Mouse (Mus musculus): ENCODE measurements around the gene Vil1. TPM values are rescaled to one million over a fixed set of nuclear protein-coding genes. Genes with fewer than 3 reads are reported as not detected.

Gene Vil1
- polyA plus RNA-seq (2014; fragmentation: Nextera tagmentation; extraction: Ambion mirVana) = 0.19 and 0.23 TPM in 2 replicates

DNA sequence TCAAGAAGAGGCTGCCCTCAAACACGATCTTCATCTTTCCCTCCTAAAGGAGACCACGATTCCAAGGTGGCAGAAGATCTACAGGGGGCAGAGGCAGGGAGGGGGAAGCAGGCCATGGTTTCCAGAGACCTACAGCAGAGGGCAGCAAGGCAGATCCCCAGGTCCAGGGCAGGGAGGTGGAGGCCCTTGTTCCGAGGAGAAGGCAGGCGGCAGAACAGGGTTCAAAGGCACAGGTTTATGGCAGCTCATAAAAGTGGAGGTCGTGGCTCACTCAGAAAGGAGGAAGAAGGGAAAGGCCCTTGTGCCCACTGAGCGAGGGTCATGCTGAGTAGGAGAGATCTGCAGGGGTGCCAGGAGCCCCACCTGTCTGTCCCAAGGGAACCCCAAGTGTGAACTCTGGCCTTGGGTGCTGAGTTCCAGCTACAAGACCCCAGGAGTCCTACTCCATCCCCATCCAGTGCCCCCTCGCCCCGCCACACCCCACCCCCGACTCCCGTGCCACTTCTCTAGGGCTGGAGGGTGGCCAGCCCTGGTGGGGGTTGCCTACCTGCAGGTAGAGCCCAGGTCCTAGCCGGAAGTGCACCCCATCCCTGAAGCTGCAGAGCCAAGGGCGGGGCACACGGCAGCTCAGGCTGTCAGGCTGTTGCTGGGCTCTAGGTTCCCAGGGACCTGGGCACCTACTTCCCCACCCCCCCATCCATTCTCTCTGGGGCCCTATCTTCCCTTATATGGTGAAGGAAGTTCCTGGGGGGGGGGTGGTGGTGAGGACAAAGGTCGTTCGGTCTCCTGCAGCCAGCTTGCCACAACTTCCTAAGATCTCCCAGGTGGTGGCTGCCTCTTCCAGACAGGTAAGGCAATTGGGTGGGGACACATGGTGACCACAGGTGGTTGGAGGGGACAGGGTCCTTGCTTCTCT is at the start of gene Vil1:
TSS of gene Vil1 (plus strand) at position 788 of the 916 bp plus-strand sequence.
- DNase-seq (ENCODE audit: low spot score, missing footprints) (no peak), ATAC-seq (ENCODE audit: low FRiP score) (no peak)
- no peaks in the 10 kb centered on the region for H3K27me3 ChIP-seq (ENCODE audit: control insufficient read depth, insufficient read depth, low read length)
- no peak within 1 kb of the TSS for H3K9ac ChIP-seq (ENCODE audit: low read length)
- no peaks in the 10 kb centered on the region for H3K36me3 ChIP-seq (ENCODE audit: control insufficient read depth, insufficient read depth, low read length)
- H3K27ac ChIP-seq (ENCODE audit: low read depth, low read length) = no peak within 1 kb of the TSS
- H3K4me3 ChIP-seq (ENCODE audit: low read depth, low read length) = no peak within 1 kb of the TSS
- no peaks in the 10 kb centered on the region for H3K4me1 ChIP-seq (ENCODE audit: control insufficient read depth, insufficient read depth, low read length)
- WGBS = 66% methylated on average over 15 of the region's 15 CpGs
- no peaks in the 10 kb centered on the region for H3K9me3 ChIP-seq (ENCODE audit: control insufficient read depth, low read length)
- no peak within 1 kb of the TSS for H3K4me2 ChIP-seq

GRCm38 (mm10) chr1:74359952-74360517 is 49.1 kb upstream of the Vil1 start:
- Histone ChIP-seq H3K9me3 (ENCODE audit: control insufficient read depth, low read length) (no peaks in the 10 kb centered on the region), H3K36me3 (ENCODE audit: control insufficient read depth, insufficient read depth, low read length) (no peaks in the 10 kb centered on the region), H3K27ac (ENCODE audit: low read depth, low read length) (no peak overlapping the region), H3K4me3 (ENCODE audit: low read depth, low read length) (no peak overlapping the region), H3K9ac (ENCODE audit: low read length) (no peak overlapping the region), H3K27me3 (ENCODE audit: control insufficient read depth, insufficient read depth, low read length) (no peaks in the 10 kb centered on the region), H3K4me2 (no peak overlapping the region), H3K4me1 (ENCODE audit: control insufficient read depth, insufficient read depth, low read length) (no peaks in the 10 kb centered on the region)
- DNase-seq (ENCODE audit: low spot score, missing footprints) (no peak), ATAC-seq (ENCODE audit: low FRiP score) (no peak)
- 85% methylated on average over 5 of the region's 5 CpGs for WGBS

DNA sequence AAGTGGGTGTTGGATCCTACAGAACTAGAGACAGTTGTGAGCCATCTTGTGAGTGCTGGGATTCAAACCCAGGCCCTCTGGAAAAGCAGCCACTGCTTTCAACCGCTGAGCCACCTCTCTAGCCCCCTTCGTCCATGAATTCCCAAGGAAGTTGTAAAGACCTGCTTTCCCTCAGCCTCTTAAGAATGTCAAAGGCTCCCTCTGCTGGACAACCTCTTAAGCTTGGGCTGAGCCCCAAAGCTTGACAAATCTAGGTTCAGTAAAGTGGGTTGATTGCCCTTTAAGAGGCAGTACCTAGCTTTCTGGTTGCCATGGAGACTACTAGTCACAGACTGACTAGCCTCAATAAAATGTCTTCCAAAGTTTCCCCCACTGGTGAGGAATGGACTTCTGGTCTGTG is 47.4 kb upstream of the Vil1 start, which contains the start of gene Catip:
TSS of gene Catip (plus strand) at position 297 of the 400 bp plus-strand sequence.
- Histone ChIP-seq H3K27me3 (ENCODE audit: control insufficient read depth, insufficient read depth, low read length) (no peaks in the 10 kb centered on the region), H3K9me3 (ENCODE audit: control insufficient read depth, low read length) (no peaks in the 10 kb centered on the region), H3K9ac (ENCODE audit: low read length) (no peak within 1 kb of the TSS), H3K4me3 (ENCODE audit: low read depth, low read length) (no peak within 1 kb of the TSS), H3K36me3 (ENCODE audit: control insufficient read depth, insufficient read depth, low read length) (no peaks in the 10 kb centered on the region), H3K4me1 (ENCODE audit: control insufficient read depth, insufficient read depth, low read length) (no peaks in the 10 kb centered on the region), H3K27ac (ENCODE audit: low read depth, low read length) (no peak within 1 kb of the TSS), H3K4me2 (no peak within 1 kb of the TSS)
- DNase-seq (ENCODE audit: low spot score, missing footprints) = peak; percentile 97
- peak; percentile 69 for ATAC-seq (ENCODE audit: low FRiP score)
- WGBS = 2% methylated on average over 2 of the region's 2 CpGs

- no peaks in the 10 kb centered on the region for H3K27me3 ChIP-seq (ENCODE audit: control insufficient read depth, insufficient read depth, low read length)
- DNase-seq (ENCODE audit: low spot score, missing footprints) (no peak), ATAC-seq (ENCODE audit: low FRiP score) (no peak)
- H3K4me1 ChIP-seq (ENCODE audit: control insufficient read depth, insufficient read depth, low read length) = no peaks in the 10 kb centered on the region; the same call in 1 of the 2 replicates
- WGBS = 72% methylated on average over 17 of the region's 17 CpGs
- H3K4me3 ChIP-seq (ENCODE audit: low read depth, low read length) = no peak overlapping the region
- no peaks in the 10 kb centered on the region for H3K9me3 ChIP-seq (ENCODE audit: control insufficient read depth, low read length)
- H3K4me2 ChIP-seq = no peak overlapping the region
- H3K9ac ChIP-seq (ENCODE audit: low read length) = no peak overlapping the region
- H3K27ac ChIP-seq (ENCODE audit: low read depth, low read length) = no peak overlapping the region
- no peaks in the 10 kb centered on the region for H3K36me3 ChIP-seq (ENCODE audit: control insufficient read depth, insufficient read depth, low read length)
Observed at GRCm38 (mm10) chr1:74362325-74363229, 46.6 kb upstream of the Vil1 start.

GRCm38 (mm10) chr1:74363437-74363836 is 45.7 kb upstream of the Vil1 start:
- H3K4me2 ChIP-seq = no peak overlapping the region
- H3K27me3 ChIP-seq (ENCODE audit: control insufficient read depth, insufficient read depth, low read length) = no peaks in the 10 kb centered on the region
- no peaks in the 10 kb centered on the region; the same call in 1 of the 2 replicates for H3K4me1 ChIP-seq (ENCODE audit: control insufficient read depth, insufficient read depth, low read length)
- no peaks in the 10 kb centered on the region for H3K36me3 ChIP-seq (ENCODE audit: control insufficient read depth, insufficient read depth, low read length)
- no peak for ATAC-seq (ENCODE audit: low FRiP score)
- WGBS = 71% methylated on average over 5 of the region's 5 CpGs
- no peak overlapping the region for H3K4me3 ChIP-seq (ENCODE audit: low read depth, low read length)
- no peaks in the 10 kb centered on the region for H3K9me3 ChIP-seq (ENCODE audit: control insufficient read depth, low read length)
- no peak for DNase-seq (ENCODE audit: low spot score, missing footprints)
- H3K27ac ChIP-seq (ENCODE audit: low read depth, low read length) = no peak overlapping the region
- no peak overlapping the region for H3K9ac ChIP-seq (ENCODE audit: low read length)

DNA sequence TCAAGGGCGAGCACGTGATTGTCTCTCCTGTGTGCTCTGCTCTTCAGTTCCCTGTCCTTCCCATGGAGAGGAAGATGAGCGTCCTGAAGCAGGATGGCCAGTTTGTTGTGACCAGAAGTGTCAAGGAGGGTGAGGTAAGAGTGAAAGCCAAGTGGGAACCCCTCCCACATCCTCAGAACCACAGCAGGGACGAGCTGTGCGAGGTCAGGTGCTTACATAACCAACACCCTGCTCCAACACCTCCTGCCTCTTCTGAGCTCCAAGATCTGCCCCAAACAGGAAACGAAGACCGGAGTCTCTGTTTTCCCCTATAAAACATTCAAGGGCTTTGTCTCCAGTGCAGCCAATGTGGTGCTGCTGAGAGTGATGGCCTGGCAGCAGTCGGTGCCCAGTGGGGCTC is 44.9 kb upstream of the Vil1 start:
- ATAC-seq (ENCODE audit: low FRiP score) (no peak), DNase-seq (ENCODE audit: low spot score, missing footprints) (no peak)
- Histone ChIP-seq H3K27me3 (ENCODE audit: control insufficient read depth, insufficient read depth, low read length) (no peaks in the 10 kb centered on the region), H3K4me2 (no peak overlapping the region), H3K4me3 (ENCODE audit: low read depth, low read length) (no peak overlapping the region), H3K9me3 (ENCODE audit: control insufficient read depth, low read length) (no peaks in the 10 kb centered on the region), H3K9ac (ENCODE audit: low read length) (no peak overlapping the region), H3K36me3 (ENCODE audit: control insufficient read depth, insufficient read depth, low read length) (no peaks in the 10 kb centered on the region), H3K4me1 (ENCODE audit: control insufficient read depth, insufficient read depth, low read length) (no peaks in the 10 kb centered on the region; the same call in 1 of the 2 replicates), H3K27ac (ENCODE audit: low read depth, low read length) (no peak overlapping the region)
- WGBS = 77% methylated on average over 8 of the region's 8 CpGs

GRCm38 (mm10) chr1:74367886-74368645 is 41.1 kb upstream of the Vil1 start:
- ATAC-seq (ENCODE audit: low FRiP score) (peak; percentile 59; the same call in 1 of the 2 replicates), DNase-seq (ENCODE audit: low spot score, missing footprints) (peak; percentile 87)
- H3K4me1 ChIP-seq (ENCODE audit: control insufficient read depth, insufficient read depth, low read length) = no peaks in the 10 kb centered on the region; the same call in 1 of the 2 replicates
- no peaks in the 10 kb centered on the region for H3K27me3 ChIP-seq (ENCODE audit: control insufficient read depth, insufficient read depth, low read length)
- WGBS = 26% methylated on average over 34 of the region's 34 CpGs
- no peak overlapping the region for H3K27ac ChIP-seq (ENCODE audit: low read depth, low read length)
- H3K36me3 ChIP-seq (ENCODE audit: control insufficient read depth, insufficient read depth, low read length) = no peaks in the 10 kb centered on the region
- H3K4me3 ChIP-seq (ENCODE audit: low read depth, low read length) = peak overlapping the region; percentile 2; the same call in 1 of the 2 replicates
- peak overlapping the region; percentile 33 for H3K4me2 ChIP-seq
- H3K9ac ChIP-seq (ENCODE audit: low read length) = peak overlapping the region; percentile 40
- H3K9me3 ChIP-seq (ENCODE audit: control insufficient read depth, low read length) = no peaks in the 10 kb centered on the region

DNA sequence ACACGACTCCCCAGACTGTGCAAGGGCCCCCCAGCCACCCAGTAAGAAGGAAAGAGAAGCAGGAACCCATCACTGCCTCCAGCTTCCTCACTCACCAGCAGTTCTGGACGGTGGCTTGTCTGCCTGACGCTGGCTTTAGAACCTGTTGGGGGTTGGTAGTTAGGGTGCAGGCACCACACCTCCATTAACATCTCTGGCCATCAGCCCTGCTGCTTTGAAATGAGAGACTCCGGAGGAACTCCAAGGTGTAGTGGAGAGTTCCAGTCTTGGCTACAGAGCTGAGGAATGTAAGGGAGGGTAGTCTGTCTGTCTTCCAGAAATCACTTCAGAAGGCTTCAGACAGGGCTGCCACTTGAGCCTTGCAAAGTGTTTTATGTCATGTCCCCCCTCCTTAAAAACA is 39.1 kb upstream of the Vil1 start:
- Histone ChIP-seq H3K4me3 (ENCODE audit: low read depth, low read length) (no peak overlapping the region), H3K36me3 (ENCODE audit: control insufficient read depth, insufficient read depth, low read length) (no peaks in the 10 kb centered on the region), H3K4me1 (ENCODE audit: control insufficient read depth, insufficient read depth, low read length) (no peaks in the 10 kb centered on the region; the same call in 1 of the 2 replicates), H3K9me3 (ENCODE audit: control insufficient read depth, low read length) (no peaks in the 10 kb centered on the region), H3K27me3 (ENCODE audit: control insufficient read depth, insufficient read depth, low read length) (no peaks in the 10 kb centered on the region), H3K27ac (ENCODE audit: low read depth, low read length) (no peak overlapping the region), H3K9ac (ENCODE audit: low read length) (no peak overlapping the region), H3K4me2 (no peak overlapping the region)
- WGBS = 60% methylated on average over 4 of the region's 4 CpGs
- ATAC-seq (ENCODE audit: low FRiP score) (no peak), DNase-seq (ENCODE audit: low spot score, missing footprints) (no peak)
